Mouse (Mus musculus) intestine, embryonic 14.5 days (tissue): ENCODE measurements around the gene Zdhhc23. TPM values are rescaled to one million over a fixed set of nuclear protein-coding genes. Genes with fewer than 3 reads are reported as not detected.
A peak's percentile ranks its signal among the peaks of the same experiment; 100 is the strongest.

Source experiments
- ATAC-seq: fragments of 200-750 bp; cut with Nextera tagmentation; replicated peaks from 2 replicates; pipeline ENCODE4 v1.8.0; 2017; ENCODE audit warnings: low read depth, moderate number of reproducible peaks, moderate TSS enrichment, moderate library complexity; ENCODE audit not compliant: low FRiP score, low TSS enrichment
- DNase-seq: peaks from one replicate; pipeline ENCODE4 v3.0.0-alpha.2; 2018; ENCODE audit warnings: low spot score
- H3K27ac ChIP-seq: fragments of 300-500 bp; sonication (generic); 2 replicates; pipeline ENCODE4 v1.5.1; 2014; ENCODE audit warnings: low read depth, mild to moderate bottlenecking, control low read depth
- H3K27me3 ChIP-seq: fragments of 300-500 bp; sonication (generic); replicated peaks from 2 replicates; pipeline ENCODE4 v1.6.1; 2014; ENCODE audit warnings: low read length, control low read depth; ENCODE audit not compliant: control insufficient read depth, insufficient read depth
- H3K36me3 ChIP-seq: fragments of 300-500 bp; sonication (generic); 2 replicates; pipeline ENCODE4 v1.6.1; 2014; ENCODE audit warnings: low read length, control low read depth; ENCODE audit not compliant: control insufficient read depth, insufficient read depth
- H3K4me1 ChIP-seq: fragments of 300-500 bp; sonication (generic); replicated peaks from 2 replicates; pipeline ENCODE4 v1.6.1; 2014; ENCODE audit warnings: low read length, control low read depth, mixed read lengths; ENCODE audit not compliant: control insufficient read depth, insufficient read depth
- H3K4me2 ChIP-seq: fragments of 300-500 bp; sonication (generic); 2 replicates; pipeline ENCODE4 v1.6.1; 2014; ENCODE audit warnings: low read length
- H3K4me3 ChIP-seq: fragments of 300-500 bp; sonication (generic); 2 replicates; pipeline ENCODE4 v1.5.1; 2014; ENCODE audit warnings: low read depth, low read length, control low read depth, mixed read lengths
- H3K9ac ChIP-seq: fragments of 300-500 bp; sonication (generic); 2 replicates; pipeline ENCODE4 v1.6.1; 2014; ENCODE audit warnings: mild to moderate bottlenecking, low read length
- H3K9me3 ChIP-seq: fragments of 300-500 bp; sonication (generic); 2 replicates; pipeline ENCODE4 v1.6.1; 2016; ENCODE audit warnings: low read length, control low read depth; ENCODE audit not compliant: control insufficient read depth
- WGBS: fragments of 180-500 bp; shearing (Covaris S2); extraction: QIAGEN DNeasy Blood & Tissue Kit; methylation state at CpG from one replicate; pipeline ENCODE4 v1.1.7; 2014; 5-methylcytosine and 5-hydroxymethylcytosine counted together
- polyA plus RNA-seq: library from polyadenylated mRNA; unstranded; fragments of >200 nt; fragmentation: Nextera tagmentation; extraction: Ambion mirVana; gene quantifications from 2 replicates; pipeline ENCODE4 v1.2.1, GENCODE M21; 2014

Gene Zdhhc23
- polyA plus RNA-seq = 2.4 and 2.7 TPM in 2 replicates

- Histone ChIP-seq H3K27me3 (peaks cover 25% of the 10 kb centered on the region; the same call in 1 of the 2 replicates), H3K9me3 (no peaks in the 10 kb centered on the region), H3K27ac (no peak within 1 kb of the TSS), H3K4me2 (peak within 1 kb of the TSS; percentile 100), H3K4me3 (peak within 1 kb of the TSS; percentile 66), H3K36me3 (no peaks in the 10 kb centered on the region), H3K4me1 (no peaks in the 10 kb centered on the region), H3K9ac (peak within 1 kb of the TSS; percentile 52)
- WGBS = under 1% methylated on average over 74 of the region's 103 CpGs
- ATAC-seq (peak; percentile 87), DNase-seq (peak; percentile 71)
Measured at GRCm38 (mm10) chr16:43979328-43980109, at the start of gene Zdhhc23. Gene Zdhhc23 (minus strand): TSS chr16:43979791.

DNA sequence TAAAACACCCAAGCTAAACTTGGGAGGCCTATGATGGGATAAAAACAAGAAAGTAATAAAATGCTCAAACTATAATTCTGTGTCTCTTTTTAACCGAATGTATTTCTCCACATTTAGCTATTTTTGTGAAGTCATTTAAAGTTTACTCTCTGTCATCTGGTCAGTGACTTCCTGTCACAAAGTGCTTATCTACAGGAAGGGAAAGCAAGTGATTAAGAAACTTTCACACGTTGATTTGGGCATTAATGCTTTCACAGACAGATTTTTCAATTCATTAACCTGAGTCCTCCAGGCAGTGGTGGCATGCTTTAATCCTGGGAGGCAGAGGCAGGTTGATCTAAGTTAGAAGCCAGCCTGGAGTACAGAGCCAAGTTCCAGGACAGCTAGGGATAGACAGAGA is 49.7 kb upstream of the Zdhhc23 start:
- Histone ChIP-seq H3K27me3 (no peaks in the 10 kb centered on the region), H3K4me2 (no peak overlapping the region), H3K4me1 (peaks cover 7% of the 10 kb centered on the region; the same call in 1 of the 2 replicates), H3K9ac (no peak overlapping the region), H3K9me3 (no peaks in the 10 kb centered on the region), H3K36me3 (no peaks in the 10 kb centered on the region), H3K4me3 (no peak overlapping the region), H3K27ac (no peak overlapping the region)
- DNase-seq = peak; percentile 3
- no peak for ATAC-seq
- WGBS = 53% methylated on average over 2 of the region's 2 CpGs

DNA sequence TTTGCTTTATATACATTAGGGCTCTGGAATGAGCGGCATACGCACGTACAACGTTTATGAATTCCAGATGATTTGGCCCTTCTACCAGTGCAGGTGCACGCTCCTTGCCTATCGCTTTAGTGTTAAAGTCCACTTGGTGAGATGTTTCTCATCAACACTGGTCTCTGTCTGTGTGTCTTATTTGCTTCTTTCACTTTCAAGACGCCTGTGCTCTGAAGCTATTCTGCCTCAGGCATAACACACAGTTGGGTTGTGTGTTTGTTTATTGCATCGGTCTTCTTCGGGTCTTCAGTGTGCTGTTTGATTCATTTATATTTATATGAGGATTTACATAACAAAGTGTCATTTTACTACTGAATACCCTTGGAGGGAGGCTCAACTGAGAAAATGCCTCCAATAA is 47.2 kb upstream of the Zdhhc23 start:
- Histone ChIP-seq H3K4me3 (no peak overlapping the region), H3K36me3 (no peaks in the 10 kb centered on the region), H3K9ac (no peak overlapping the region), H3K27me3 (no peaks in the 10 kb centered on the region), H3K4me2 (no peak overlapping the region), H3K9me3 (no peaks in the 10 kb centered on the region), H3K27ac (no peak overlapping the region), H3K4me1 (peaks cover 7% of the 10 kb centered on the region; the same call in 1 of the 2 replicates)
- WGBS = 52% methylated on average over 9 of the region's 9 CpGs
- ATAC-seq (no peak), DNase-seq (peak; percentile 33)

DNA sequence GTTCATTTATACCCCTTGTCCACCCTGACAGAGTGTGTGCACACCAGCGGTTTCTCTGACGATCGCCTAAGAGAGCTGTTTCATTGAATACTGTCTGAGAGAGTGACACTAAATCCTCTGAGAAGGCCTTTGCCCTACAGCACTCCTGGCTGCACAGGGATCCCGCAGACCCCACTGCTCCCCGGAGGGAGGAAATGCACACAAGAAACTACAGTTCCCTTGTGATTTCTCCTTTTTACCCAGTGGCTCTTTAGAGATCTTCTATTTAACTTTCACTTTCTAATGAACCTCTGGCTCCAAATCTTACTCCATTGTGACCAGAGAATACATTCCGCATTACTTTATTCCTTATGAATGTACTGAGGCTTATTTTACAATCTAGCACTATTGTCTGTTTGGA is 46.6 kb upstream of the Zdhhc23 start:
- Histone ChIP-seq H3K27ac (no peak overlapping the region), H3K4me2 (no peak overlapping the region)
- 72% methylated on average over 6 of the region's 6 CpGs for WGBS

DNA sequence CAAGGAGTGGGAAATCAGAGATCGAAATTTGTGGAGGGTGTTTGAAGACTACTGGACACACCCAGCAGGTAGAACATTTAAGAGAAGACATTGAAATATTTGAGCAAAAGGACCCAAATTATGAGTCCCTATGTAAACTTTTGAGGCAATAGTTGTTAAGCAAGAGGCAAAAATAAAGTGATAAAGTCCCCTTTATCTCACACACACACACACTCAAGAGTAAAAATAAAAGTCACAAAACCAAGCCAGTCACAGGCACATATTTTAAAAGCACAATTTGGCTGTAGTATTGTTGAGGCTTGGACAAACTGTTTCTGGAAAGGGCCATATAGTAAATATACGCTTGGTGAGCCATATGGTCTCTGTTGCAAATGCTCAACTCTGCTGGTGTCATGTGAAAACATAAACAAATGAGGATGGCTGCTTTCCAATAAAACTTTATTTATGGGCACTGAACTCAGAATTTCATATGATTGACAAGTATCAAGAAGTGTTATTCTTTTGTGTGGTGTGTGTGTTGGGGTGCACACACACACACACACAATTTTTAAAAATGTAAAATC is 39.5 kb upstream of the Zdhhc23 start:
- ATAC-seq (no peak), DNase-seq (no peak)
- Histone ChIP-seq H3K36me3 (no peaks in the 10 kb centered on the region), H3K27me3 (no peaks in the 10 kb centered on the region), H3K4me3 (no peak overlapping the region), H3K27ac (no peak overlapping the region), H3K9me3 (no peaks in the 10 kb centered on the region), H3K4me1 (no peaks in the 10 kb centered on the region), H3K4me2 (no peak overlapping the region), H3K9ac (no peak overlapping the region)
- 63% methylated on average over 2 of the region's 2 CpGs for WGBS

More for the DNA sequence above, 46.6 kb upstream of the Zdhhc23 start:
- H3K9me3 ChIP-seq = no peaks in the 10 kb centered on the region
- H3K9ac ChIP-seq = no peak overlapping the region
- H3K4me3 ChIP-seq = no peak overlapping the region
- ATAC-seq (no peak), DNase-seq (no peak)
- peaks cover 7% of the 10 kb centered on the region; the same call in 1 of the 2 replicates for H3K4me1 ChIP-seq
- H3K27me3 ChIP-seq = no peaks in the 10 kb centered on the region
- no peaks in the 10 kb centered on the region for H3K36me3 ChIP-seq

DNA sequence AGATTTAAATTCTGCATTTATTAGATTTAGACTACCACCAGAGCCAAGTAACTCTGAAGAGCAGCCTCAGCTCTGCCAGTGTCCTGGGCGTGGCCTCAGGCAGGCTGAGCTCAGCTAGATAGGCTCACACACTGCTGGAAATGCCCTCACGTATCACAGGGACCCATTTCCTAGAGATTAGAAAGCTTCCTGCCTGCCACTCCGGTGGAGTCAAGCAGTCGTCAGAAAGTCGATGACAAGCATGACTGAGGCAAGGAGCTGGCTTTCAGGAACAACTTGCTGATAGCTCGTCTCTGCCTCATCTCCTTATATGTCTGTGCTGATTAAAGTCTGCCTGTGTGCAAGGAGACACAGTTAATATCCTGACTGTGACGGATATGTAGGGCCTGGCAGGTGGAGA is 38.8 kb upstream of the Zdhhc23 start:
- H3K27me3 ChIP-seq = no peaks in the 10 kb centered on the region
- ATAC-seq (0 out of 2 replicates have a peak, but pooled peaks have one; percentile 32), DNase-seq (peak; percentile 52)
- H3K9ac ChIP-seq = no peak overlapping the region
- no peaks in the 10 kb centered on the region for H3K4me1 ChIP-seq
- no peak overlapping the region for H3K4me2 ChIP-seq
- H3K9me3 ChIP-seq = no peaks in the 10 kb centered on the region
- H3K27ac ChIP-seq = no peak overlapping the region
- H3K36me3 ChIP-seq = no peaks in the 10 kb centered on the region
- no peak overlapping the region for H3K4me3 ChIP-seq
- WGBS = 45% methylated on average over 7 of the region's 7 CpGs

DNA sequence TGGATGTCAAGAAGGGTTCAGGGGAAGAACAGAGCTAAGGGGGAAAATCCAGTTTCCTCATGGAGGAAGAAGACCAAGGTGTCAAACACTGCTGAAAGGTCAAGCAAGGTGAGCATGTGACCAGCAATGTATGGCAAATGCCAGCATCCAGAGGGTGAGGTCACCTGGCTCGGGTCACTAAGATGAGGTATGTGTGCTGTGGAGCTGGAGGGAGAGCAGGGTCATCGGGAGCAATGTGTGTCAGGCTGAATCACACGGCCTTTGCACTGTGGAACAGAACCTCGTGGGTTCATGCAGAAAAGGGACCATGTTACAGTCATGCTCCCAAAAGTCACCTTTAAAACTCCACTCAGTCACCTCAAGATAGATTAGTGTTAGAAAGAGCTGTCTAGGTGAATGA is 38.1 kb upstream of the Zdhhc23 start:
- H3K4me2 ChIP-seq = no peak overlapping the region
- no peak overlapping the region for H3K27ac ChIP-seq
- DNase-seq = peak; percentile 13
- H3K4me1 ChIP-seq = no peaks in the 10 kb centered on the region
- no peaks in the 10 kb centered on the region for H3K9me3 ChIP-seq
- no peak for ATAC-seq
- 82% methylated on average over 4 of the region's 4 CpGs for WGBS
- H3K36me3 ChIP-seq = no peaks in the 10 kb centered on the region
- H3K4me3 ChIP-seq = no peak overlapping the region
- H3K27me3 ChIP-seq = no peaks in the 10 kb centered on the region
- H3K9ac ChIP-seq = no peak overlapping the region

- peak; percentile 89 for ATAC-seq
- peak overlapping the region; percentile 34; the same call in 1 of the 2 replicates for H3K9ac ChIP-seq
Measured at GRCm38 (mm10) chr16:44016164-44016563, 36.6 kb upstream of the Zdhhc23 start.

More at GRCm38 (mm10) chr16:44016164-44016563, 36.6 kb upstream of the Zdhhc23 start:
- Histone ChIP-seq H3K4me3 (peak overlapping the region; percentile 36), H3K4me1 (no peaks in the 10 kb centered on the region), H3K27ac (no peak overlapping the region), H3K27me3 (no peaks in the 10 kb centered on the region), H3K9me3 (no peaks in the 10 kb centered on the region), H3K36me3 (no peaks in the 10 kb centered on the region), H3K4me2 (peak overlapping the region; percentile 44)
- WGBS = 8% methylated on average over 11 of the region's 11 CpGs
- peak; percentile 69 for DNase-seq
